Mouse (Mus musculus): ENCODE data around the gene Cacng2. TPM values are rescaled to one million over a fixed set of nuclear protein-coding genes. Genes with fewer than 3 reads are reported as not detected.

Cacng2 gene
- polyA plus RNA-seq, 1 experiment from 2014 or later: not detected

- ChIA-PET POLR2A (interaction anchor here (0.7 to 4.4 kb wide), 9 partner anchors 10 to 177 kb away, joined by 3 to 24 read pairs (median 4); partner anchors contain the start of gene Foxred2), CTCF (interaction anchor here (1.2 to 2.1 kb wide), 6 partner anchors 12 to 37 kb away, joined by 3 to 10 read pairs (median 3); partner anchors contain the start of gene Foxred2)
- no peak for TF ChIP-seq CTCF (IDR thresholded peaks at IDR 0.05)
Observed at GRCm38 (mm10) chr15:77970470-77971292, 149.1 kb downstream of the Cacng2 start, which contains the start of gene Eif3d. Gene Eif3d, minus strand, starts transcription at chr15:77970813.

DNA sequence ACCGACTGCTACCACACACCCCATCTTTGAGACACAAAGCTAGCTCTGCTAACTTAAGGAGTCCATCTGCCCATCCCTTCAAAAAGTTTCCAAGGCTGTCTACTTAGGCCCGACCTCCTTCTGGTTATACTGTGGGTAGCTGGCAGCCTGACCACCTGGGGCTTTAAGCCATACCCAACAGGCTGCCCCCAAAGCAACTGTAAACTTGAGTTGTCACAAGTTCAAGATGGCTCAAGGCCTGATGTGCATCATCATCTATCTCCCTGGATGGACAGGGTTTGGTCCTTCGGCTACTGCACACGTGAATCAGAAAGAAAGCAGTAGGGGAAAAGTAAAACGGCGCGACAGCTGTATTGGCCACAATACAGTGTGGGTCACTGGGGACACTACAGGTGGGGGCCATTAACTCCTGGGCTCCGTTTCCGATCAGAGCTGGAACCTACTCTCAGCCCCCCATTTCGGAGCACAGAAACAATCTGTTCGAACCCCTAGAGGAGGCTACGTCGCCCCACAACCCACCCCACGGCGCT is 149.8 kb downstream of the Cacng2 start:
- POLR2A ChIA-PET: interaction anchor here (0.7 to 4.4 kb wide), 8 partner anchors 9 to 177 kb away, joined by 3 to 24 read pairs (median 4); partner anchors contain the start of gene Foxred2
- TF ChIP-seq CTCF (IDR thresholded peaks at IDR 0.05): no peak
- in situ Hi-C loops (cut with MboI; ENCODE audit: low pct_unique_long_range_greater_than_20kb): no loop called here
- CTCF ChIA-PET: interaction anchor here (1.2 to 1.4 kb wide), 6 partner anchors 13 to 36 kb away, joined by 3 to 7 read pairs (median 3); partner anchors contain the start of gene Foxred2
- DNase-seq (ENCODE audit: low read depth, low spot score) (no peak), ATAC-seq (no peak)
- H3K27me3 ChIP-seq: peaks cover 7% of the 10 kb centered on the region

More at GRCm38 (mm10) chr15:77970470-77971292, 149.1 kb downstream of the Cacng2 start, which contains the start of gene Eif3d:
- peaks cover 8% of the 10 kb centered on the region for H3K27me3 ChIP-seq
- ATAC-seq (peak; percentile 48), DNase-seq (ENCODE audit: low read depth, low spot score) (peak; percentile 82)
- in situ Hi-C loops (cut with MboI; ENCODE audit: low pct_unique_long_range_greater_than_20kb): no loop called here

- ATAC-seq: no peak
- in situ Hi-C loops (cut with MboI; ENCODE audit: low pct_unique_long_range_greater_than_20kb): no loop called here
Observed at GRCm38 (mm10) chr15:77965117-77965528, 154.7 kb downstream of the Cacng2 start.

DNA sequence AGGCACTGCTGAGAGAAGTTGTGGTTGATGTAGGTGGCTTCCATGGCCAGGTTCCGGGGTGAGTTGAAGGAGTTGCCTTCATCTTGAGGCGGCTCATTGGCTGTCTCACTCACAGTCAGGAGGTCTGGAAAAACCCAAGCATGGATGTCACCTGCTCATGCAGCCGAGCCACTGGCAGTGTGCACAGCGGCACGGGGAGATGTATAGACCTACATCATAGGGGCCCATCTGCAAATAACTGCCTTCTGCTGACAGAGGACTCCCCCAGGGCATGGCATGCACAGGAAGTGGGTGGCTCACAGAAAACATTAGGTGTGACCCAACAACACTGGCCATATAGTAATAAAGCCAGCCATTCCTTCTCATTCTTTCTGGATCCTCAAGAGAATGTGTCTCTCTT is 157.4 kb downstream of the Cacng2 start:
- POLR2A ChIA-PET: no interaction called here
- no peak for ATAC-seq
- no peak for DNase-seq (ENCODE audit: low read depth, low spot score)
- in situ Hi-C loops (cut with MboI; ENCODE audit: low pct_unique_long_range_greater_than_20kb): no loop called here
- H3K27me3 ChIP-seq: no peaks in the 10 kb centered on the region
- CTCF ChIA-PET: interaction anchor here (0.8 kb wide), 1 partner anchor 19 kb away, joined by 4 read pairs; no protein-coding TSS in a partner anchor
- no peak for TF ChIP-seq CTCF (IDR thresholded peaks at IDR 0.05)

More at GRCm38 (mm10) chr15:77965117-77965528, 154.7 kb downstream of the Cacng2 start:
- H3K27me3 ChIP-seq: no peaks in the 10 kb centered on the region
- ChIA-PET CTCF (interaction anchor here (2.2 kb wide), 1 partner anchor 31 kb away, joined by 8 read pairs; no protein-coding TSS in a partner anchor), POLR2A (interaction anchor here (0.8 kb wide), 1 partner anchor 805 kb away, joined by 3 read pairs; no protein-coding TSS in a partner anchor)
- no peak for TF ChIP-seq CTCF (IDR thresholded peaks at IDR 0.05)
- no peak for DNase-seq (ENCODE audit: low read depth, low spot score)

GRCm38 (mm10) chr15:77960693-77961092 is 159.1 kb downstream of the Cacng2 start:
- no peak for TF ChIP-seq CTCF (IDR thresholded peaks at IDR 0.05)
- CTCF ChIA-PET: no interaction called here
- H3K27me3 ChIP-seq: no peaks in the 10 kb centered on the region
- in situ Hi-C loops (cut with MboI; ENCODE audit: low pct_unique_long_range_greater_than_20kb): no loop called here
- ATAC-seq (no peak), DNase-seq (ENCODE audit: low read depth, low spot score) (no peak)
- POLR2A ChIA-PET: interaction anchor here (0.8 to 1.3 kb wide), 2 partner anchors 9 to 800 kb away, joined by 3 to 6 read pairs; no protein-coding TSS in a partner anchor

- no peak for TF ChIP-seq CTCF (IDR thresholded peaks at IDR 0.05)
- no peak for ATAC-seq
- no peaks in the 10 kb centered on the region for H3K27me3 ChIP-seq
- in situ Hi-C loops (cut with MboI; ENCODE audit: low pct_unique_long_range_greater_than_20kb): no loop called here
- ChIA-PET CTCF (no interaction called here), POLR2A (interaction anchor here (2.1 to 3.6 kb wide), 2 partner anchors 12 to 24 kb away, joined by 7 to 24 read pairs; partner anchors contain the start of gene Eif3d)
- no peak for DNase-seq (ENCODE audit: low read depth, low spot score)
Observed at GRCm38 (mm10) chr15:77958071-77958470, 161.8 kb downstream of the Cacng2 start.

GRCm38 (mm10) chr15:77957625-77958024 is 162.2 kb downstream of the Cacng2 start:
- in situ Hi-C loops (cut with MboI; ENCODE audit: low pct_unique_long_range_greater_than_20kb): no loop called here
- no peak for ATAC-seq
- POLR2A ChIA-PET: interaction anchor here (2.1 to 3.6 kb wide), 2 partner anchors 12 to 23 kb away, joined by 7 to 24 read pairs; partner anchors contain the start of gene Eif3d

GRCm38 (mm10) chr15:77956404-77956901 is 163.4 kb downstream of the Cacng2 start, which contains the start of gene Foxred2:
Gene Foxred2, minus strand, starts transcription at chr15:77956722.
- H3K27me3 ChIP-seq: no peaks in the 10 kb centered on the region
- ChIA-PET CTCF (interaction anchor here (0.6 to 2.8 kb wide), 3 partner anchors 11 to 22 kb away, joined by 3 to 11 read pairs (median 4); partner anchors contain the start of gene Eif3d), POLR2A (interaction anchor here (0.6 to 3.6 kb wide), 4 partner anchors 11 to 127 kb away, joined by 3 to 24 read pairs (median 6); partner anchors contain the start of gene Eif3d)
- in situ Hi-C loops (cut with MboI; ENCODE audit: low pct_unique_long_range_greater_than_20kb): no loop called here
- ATAC-seq: no peak
- TF ChIP-seq CTCF (IDR thresholded peaks at IDR 0.05): no peak
- DNase-seq (ENCODE audit: low read depth, low spot score): no peak

More at GRCm38 (mm10) chr15:77957625-77958024, 162.2 kb downstream of the Cacng2 start:
- no peak for TF ChIP-seq CTCF (IDR thresholded peaks at IDR 0.05)
- DNase-seq (ENCODE audit: low read depth, low spot score): no peak
- H3K27me3 ChIP-seq: no peaks in the 10 kb centered on the region
- CTCF ChIA-PET: interaction anchor here (0.8 to 2.8 kb wide), 2 partner anchors 12 to 23 kb away, joined by 3 to 11 read pairs; no protein-coding TSS in a partner anchor

GRCm38 (mm10) chr15:77955440-77956403 is 164.1 kb downstream of the Cacng2 start:
- ATAC-seq (no peak), DNase-seq (ENCODE audit: low read depth, low spot score) (no peak)
- no peak for TF ChIP-seq CTCF (IDR thresholded peaks at IDR 0.05)
- H3K27me3 ChIP-seq: no peaks in the 10 kb centered on the region
- ChIA-PET POLR2A (interaction anchor here (0.6 to 2.1 kb wide), 3 partner anchors 10 to 127 kb away, joined by 3 to 7 read pairs (median 5); no protein-coding TSS in a partner anchor), CTCF (interaction anchor here (0.6 to 2.8 kb wide), 3 partner anchors 11 to 21 kb away, joined by 3 to 11 read pairs (median 4); partner anchors contain the start of gene Eif3d)
- in situ Hi-C loops (cut with MboI; ENCODE audit: low pct_unique_long_range_greater_than_20kb): no loop called here
